Mouse (Mus musculus) bone marrow, adult 2 months (tissue): ENCODE results near the gene Ppp1r14b.
A peak's percentile ranks its signal among the peaks of the same experiment; 100 is the strongest.

ENCODE experiments used
- CTCF ChIP-seq: fragments of 200-500 bp; IDR thresholded peaks from 2 replicates; pipeline ENCODE4 v1.5.1; 2011; ENCODE audit warnings: low read length, control low read depth; ENCODE audit not compliant: control insufficient read depth, insufficient read depth
- POLR2A ChIP-seq: fragments of 200-500 bp; IDR thresholded peaks from 2 replicates; pipeline ENCODE4 v1.6.1; 2011; ENCODE audit warnings: low read depth, mild to moderate bottlenecking, control low read depth, low read length, borderline replicate concordance; ENCODE audit not compliant: control insufficient read depth

GRCm38 (mm10) chr19:7019191-7019590 is 44.4 kb downstream of the Ppp1r14b start, which contains the start of gene Fermt3:
- TF ChIP-seq POLR2A (peak; percentile 78), CTCF (peak; percentile 13; the same call in 1 of the 2 replicates)
